Mouse (Mus musculus): ENCODE data around the gene Gm37240. TPM values are rescaled to one million over a fixed set of nuclear protein-coding genes. Genes with fewer than 3 reads are reported as not detected.
A peak's percentile ranks its signal among the peaks of the same experiment; 100 is the strongest.

Gm37240 gene
- polyA plus RNA-seq, 1 experiment from 2014 or later, result 0.16 TPM

GRCm38 (mm10) chr3:85080882-85081558 lies 806.3 kb downstream of the Gm37240 start:
- Histone ChIP-seq H3K9me3 (no peaks in the 10 kb centered on the region), H3K27me3 (no peaks in the 10 kb centered on the region), H3K9ac (replicated peaks) (no peak overlapping the region), H3K4me2 (replicated peaks) (no peak overlapping the region), H3K36me3 (no peaks in the 10 kb centered on the region), H3K4me3 (replicated peaks) (no peak overlapping the region), H3K27ac (no peak overlapping the region), H3K4me1 (replicated peaks) (no peaks in the 10 kb centered on the region)
- no peak for ATAC-seq
- 64% methylated on average over 21 of the region's 21 CpGs for WGBS

- Histone ChIP-seq H3K4me2 (replicated peaks) (no peak overlapping the region), H3K4me1 (replicated peaks) (no peaks in the 10 kb centered on the region), H3K27ac (no peak overlapping the region), H3K4me3 (replicated peaks) (no peak overlapping the region), H3K27me3 (no peaks in the 10 kb centered on the region), H3K36me3 (no peaks in the 10 kb centered on the region), H3K9me3 (no peaks in the 10 kb centered on the region), H3K9ac (replicated peaks) (no peak overlapping the region)
- 73% methylated on average over 7 of the region's 7 CpGs for WGBS
- ATAC-seq, result no peak
These were observed 823.2 kb downstream of the Gm37240 start for GRCm38 (mm10) chr3:85064113-85064512.

GRCm38 (mm10) chr3:85060153-85060552 lies 827.2 kb downstream of the Gm37240 start:
- WGBS, result 95% methylated on average over 7 of the region's 7 CpGs
- Histone ChIP-seq H3K4me3 (replicated peaks) (no peak overlapping the region), H3K9ac (replicated peaks) (no peak overlapping the region), H3K27me3 (no peaks in the 10 kb centered on the region), H3K36me3 (no peaks in the 10 kb centered on the region), H3K4me2 (replicated peaks) (no peak overlapping the region), H3K27ac (no peak overlapping the region), H3K4me1 (replicated peaks) (no peaks in the 10 kb centered on the region), H3K9me3 (no peaks in the 10 kb centered on the region)
- ATAC-seq, result no peak

GRCm38 (mm10) chr3:85057245-85057644 lies 830.1 kb downstream of the Gm37240 start:
- H3K4me3 ChIP-seq (replicated peaks), result no peak overlapping the region
- ATAC-seq, result no peak
- no peaks in the 10 kb centered on the region for H3K27me3 ChIP-seq
- no peak overlapping the region for H3K27ac ChIP-seq
- H3K36me3 ChIP-seq, result no peaks in the 10 kb centered on the region
- no peak overlapping the region for H3K9ac ChIP-seq (replicated peaks)
- no peak overlapping the region for H3K4me2 ChIP-seq (replicated peaks)
- H3K4me1 ChIP-seq (replicated peaks), result no peaks in the 10 kb centered on the region
- 86% methylated on average over 6 of the region's 6 CpGs for WGBS
- H3K9me3 ChIP-seq, result no peaks in the 10 kb centered on the region

- Histone ChIP-seq H3K27me3 (no peaks in the 10 kb centered on the region), H3K4me3 (replicated peaks) (no peak overlapping the region), H3K36me3 (no peaks in the 10 kb centered on the region), H3K27ac (no peak overlapping the region), H3K4me1 (replicated peaks) (peaks cover 8% of the 10 kb centered on the region; the same call in 1 of the 2 replicates), H3K9ac (replicated peaks) (no peak overlapping the region), H3K9me3 (no peaks in the 10 kb centered on the region), H3K4me2 (replicated peaks) (no peak overlapping the region)
- WGBS, result 83% methylated on average over 4 of the region's 4 CpGs
- no peak for ATAC-seq
These were observed 833.8 kb downstream of the Gm37240 start for GRCm38 (mm10) chr3:85053526-85053925.

- H3K27ac ChIP-seq, result no peak overlapping the region
- H3K4me3 ChIP-seq (replicated peaks), result no peak overlapping the region
- 81% methylated on average over 1 of the region's 1 CpGs for WGBS
- no peak for ATAC-seq
- H3K36me3 ChIP-seq, result no peaks in the 10 kb centered on the region
- H3K9ac ChIP-seq (replicated peaks), result no peak overlapping the region
- no peaks in the 10 kb centered on the region for H3K27me3 ChIP-seq
- no peaks in the 10 kb centered on the region for H3K9me3 ChIP-seq
- H3K4me2 ChIP-seq (replicated peaks), result no peak overlapping the region
- peaks cover 8% of the 10 kb centered on the region; the same call in 1 of the 2 replicates for H3K4me1 ChIP-seq (replicated peaks)
These were observed 835.1 kb downstream of the Gm37240 start for GRCm38 (mm10) chr3:85052196-85052595.

GRCm38 (mm10) chr3:85048569-85048968 lies 838.7 kb downstream of the Gm37240 start:
- 89% methylated on average over 5 of the region's 5 CpGs for WGBS
- Histone ChIP-seq H3K4me2 (replicated peaks) (no peak overlapping the region), H3K27me3 (no peaks in the 10 kb centered on the region), H3K27ac (no peak overlapping the region), H3K9me3 (no peaks in the 10 kb centered on the region), H3K36me3 (no peaks in the 10 kb centered on the region), H3K4me1 (replicated peaks) (peaks cover 8% of the 10 kb centered on the region; the same call in 1 of the 2 replicates), H3K4me3 (replicated peaks) (no peak overlapping the region), H3K9ac (replicated peaks) (no peak overlapping the region)
- ATAC-seq, result no peak

GRCm38 (mm10) chr3:85043679-85044218 lies 843.6 kb downstream of the Gm37240 start:
- no peak for ATAC-seq
- Histone ChIP-seq H3K4me1 (replicated peaks) (no peaks in the 10 kb centered on the region), H3K27me3 (no peaks in the 10 kb centered on the region), H3K4me3 (replicated peaks) (no peak overlapping the region), H3K36me3 (no peaks in the 10 kb centered on the region), H3K9me3 (no peaks in the 10 kb centered on the region), H3K4me2 (replicated peaks) (no peak overlapping the region), H3K9ac (replicated peaks) (no peak overlapping the region), H3K27ac (no peak overlapping the region)
- 96% methylated on average over 8 of the region's 8 CpGs for WGBS

- Histone ChIP-seq H3K9ac (replicated peaks) (no peak overlapping the region), H3K9me3 (no peaks in the 10 kb centered on the region), H3K4me2 (replicated peaks) (no peak overlapping the region), H3K4me3 (replicated peaks) (no peak overlapping the region), H3K4me1 (replicated peaks) (no peaks in the 10 kb centered on the region), H3K36me3 (no peaks in the 10 kb centered on the region), H3K27me3 (no peaks in the 10 kb centered on the region), H3K27ac (no peak overlapping the region)
- ATAC-seq, result no peak
- 90% methylated on average over 4 of the region's 4 CpGs for WGBS
These were observed 845.2 kb downstream of the Gm37240 start for GRCm38 (mm10) chr3:85042126-85042525.

GRCm38 (mm10) chr3:85029141-85029540 lies 858.2 kb downstream of the Gm37240 start:
- ATAC-seq, result no peak
- no peaks in the 10 kb centered on the region for H3K36me3 ChIP-seq
- H3K27ac ChIP-seq, result no peak overlapping the region
- H3K27me3 ChIP-seq, result no peaks in the 10 kb centered on the region
- H3K4me2 ChIP-seq (replicated peaks), result no peak overlapping the region
- no peaks in the 10 kb centered on the region; the same call in 1 of the 2 replicates for H3K9me3 ChIP-seq
- peaks cover 15% of the 10 kb centered on the region for H3K4me1 ChIP-seq (replicated peaks)
- H3K4me3 ChIP-seq (replicated peaks), result no peak overlapping the region
- no peak overlapping the region for H3K9ac ChIP-seq (replicated peaks)
- 100% methylated on average over 1 of the region's 1 CpGs for WGBS

GRCm38 (mm10) chr3:85024817-85025705 lies 862.3 kb downstream of the Gm37240 start:
- Histone ChIP-seq H3K27me3 (no peaks in the 10 kb centered on the region), H3K27ac (peak overlapping the region; percentile 14; the same call in 1 of the 2 replicates), H3K36me3 (no peaks in the 10 kb centered on the region), H3K4me3 (replicated peaks) (no peak overlapping the region), H3K4me2 (replicated peaks) (no peak overlapping the region), H3K4me1 (replicated peaks) (peaks cover 15% of the 10 kb centered on the region), H3K9me3 (no peaks in the 10 kb centered on the region), H3K9ac (replicated peaks) (no peak overlapping the region)
- 31% methylated on average over 6 of the region's 6 CpGs for WGBS
- peak; percentile 71 for ATAC-seq

GRCm38 (mm10) chr3:85024237-85024636 lies 863.1 kb downstream of the Gm37240 start:
- H3K27me3 ChIP-seq, result no peaks in the 10 kb centered on the region
- no peak overlapping the region for H3K27ac ChIP-seq
- H3K4me1 ChIP-seq (replicated peaks), result peaks cover 15% of the 10 kb centered on the region
- no peak overlapping the region for H3K9ac ChIP-seq (replicated peaks)
- H3K9me3 ChIP-seq, result no peaks in the 10 kb centered on the region
- no peak overlapping the region for H3K4me2 ChIP-seq (replicated peaks)
- ATAC-seq, result no peak
- H3K36me3 ChIP-seq, result no peaks in the 10 kb centered on the region
- 81% methylated on average over 2 of the region's 2 CpGs for WGBS
- H3K4me3 ChIP-seq (replicated peaks), result no peak overlapping the region

Measured in midbrain, embryonic 13.5 days (tissue).